Mouse (Mus musculus) hindbrain, embryonic 15.5 days (tissue): ENCODE results near the gene St6galnac4. TPM values are rescaled to one million over a fixed set of nuclear protein-coding genes. Genes with fewer than 3 reads are reported as not detected.

Source experiments
- ATAC-seq: fragments of 200-750 bp; cut with Nextera tagmentation; 2 replicates; pipeline ENCODE4 v1.8.0; 2017; ENCODE audit warnings: low read depth, moderate number of reproducible peaks, moderate TSS enrichment; ENCODE audit not compliant: low FRiP score
- H3K27ac ChIP-seq: fragments of 300-500 bp; sonication (generic); replicated peaks from 2 replicates; pipeline ENCODE4 v1.5.1; 2015; ENCODE audit warnings: mild to moderate bottlenecking, inconsistent platforms
- H3K27me3 ChIP-seq: fragments of 300-500 bp; sonication (generic); 2 replicates; pipeline ENCODE4 v1.6.1; 2015; ENCODE audit warnings: control low read depth, inconsistent platforms
- H3K36me3 ChIP-seq: fragments of 300-500 bp; sonication (generic); 2 replicates; pipeline ENCODE4 v1.6.1; 2015; ENCODE audit warnings: control low read depth, inconsistent platforms
- H3K4me1 ChIP-seq: fragments of 300-500 bp; sonication (generic); replicated peaks from 2 replicates; pipeline ENCODE4 v1.6.1; 2015; ENCODE audit warnings: control low read depth, inconsistent platforms
- H3K4me2 ChIP-seq: fragments of 300-500 bp; sonication (generic); 2 replicates; pipeline ENCODE4 v1.6.1; 2015; ENCODE audit warnings: moderate library complexity, mild to moderate bottlenecking, inconsistent platforms
- H3K4me3 ChIP-seq: fragments of 300-500 bp; sonication (generic); 2 replicates; pipeline ENCODE4 v1.5.1; 2015; ENCODE audit warnings: mild to moderate bottlenecking, inconsistent platforms
- H3K9ac ChIP-seq: fragments of 300-500 bp; sonication (generic); 2 replicates; pipeline ENCODE4 v1.6.1; 2015; ENCODE audit warnings: inconsistent platforms
- H3K9me3 ChIP-seq: fragments of 300-500 bp; sonication (generic); 2 replicates; pipeline ENCODE4 v1.6.1; 2016; ENCODE audit warnings: control low read depth, inconsistent platforms
- WGBS: fragments of 180-500 bp; shearing (Covaris S2); methylation state at CpG from one replicate; pipeline ENCODE4 v1.1.7; 2015; 5-methylcytosine and 5-hydroxymethylcytosine counted together
- polyA plus RNA-seq: library from polyadenylated mRNA; unstranded; fragments of >200 nt; fragmentation: Nextera tagmentation; extraction: Ambion mirVana; gene quantifications from 2 replicates; pipeline ENCODE4 v1.2.1, GENCODE M21; 2015

Gene St6galnac4
- polyA plus RNA-seq, 1 experiment from 2014 or later, result 41.9 TPM

- Histone ChIP-seq H3K4me3 (no peak overlapping the region), H3K4me2 (no peak overlapping the region), H3K9me3 (no peaks in the 10 kb centered on the region), H3K27me3 (no peaks in the 10 kb centered on the region), H3K36me3 (no peaks in the 10 kb centered on the region), H3K27ac (no peak overlapping the region), H3K9ac (no peak overlapping the region), H3K4me1 (peaks cover 22% of the 10 kb centered on the region)
- ATAC-seq, result no peak
- WGBS, result 89% methylated on average over 9 of the region's 9 CpGs
These were observed 37.7 kb upstream of the St6galnac4 start for GRCm38 (mm10) chr2:32549171-32549570.

GRCm38 (mm10) chr2:32549764-32550163 is 37.1 kb upstream of the St6galnac4 start:
- 59% methylated on average over 6 of the region's 6 CpGs for WGBS
- Histone ChIP-seq H3K4me2 (no peak overlapping the region), H3K27me3 (no peaks in the 10 kb centered on the region), H3K4me3 (no peak overlapping the region), H3K9ac (no peak overlapping the region), H3K27ac (no peak overlapping the region), H3K9me3 (no peaks in the 10 kb centered on the region), H3K4me1 (peaks cover 22% of the 10 kb centered on the region), H3K36me3 (no peaks in the 10 kb centered on the region)
- ATAC-seq, result no peak

GRCm38 (mm10) chr2:32551236-32551635 is 35.7 kb upstream of the St6galnac4 start:
- Histone ChIP-seq H3K4me3 (no peak overlapping the region), H3K36me3 (no peaks in the 10 kb centered on the region), H3K9me3 (no peaks in the 10 kb centered on the region), H3K27me3 (no peaks in the 10 kb centered on the region), H3K4me2 (no peak overlapping the region), H3K4me1 (peaks cover 35% of the 10 kb centered on the region), H3K9ac (no peak overlapping the region), H3K27ac (no peak overlapping the region)
- WGBS, result 88% methylated on average over 5 of the region's 5 CpGs
- ATAC-seq, result no peak

- Histone ChIP-seq H3K4me3 (no peak overlapping the region), H3K27ac (no peak overlapping the region), H3K9me3 (no peaks in the 10 kb centered on the region), H3K9ac (no peak overlapping the region), H3K36me3 (no peaks in the 10 kb centered on the region), H3K27me3 (no peaks in the 10 kb centered on the region), H3K4me1 (peaks cover 39% of the 10 kb centered on the region), H3K4me2 (no peak overlapping the region)
- 80% methylated on average over 7 of the region's 7 CpGs for WGBS
- ATAC-seq, result no peak
These were observed 33.2 kb upstream of the St6galnac4 start for GRCm38 (mm10) chr2:32553592-32554148.

- H3K4me1 ChIP-seq, result peaks cover 45% of the 10 kb centered on the region
- 25% methylated on average over 4 of the region's 4 CpGs for WGBS
- no peak overlapping the region for H3K4me3 ChIP-seq
- no peak overlapping the region for H3K9ac ChIP-seq
- no peaks in the 10 kb centered on the region for H3K9me3 ChIP-seq
- H3K4me2 ChIP-seq, result no peak overlapping the region
- H3K36me3 ChIP-seq, result no peaks in the 10 kb centered on the region
- no peak for ATAC-seq
- H3K27me3 ChIP-seq, result no peaks in the 10 kb centered on the region
- H3K27ac ChIP-seq, result peak overlapping the region; percentile 43; the same call in 1 of the 2 replicates
These were observed 31.4 kb upstream of the St6galnac4 start for GRCm38 (mm10) chr2:32555484-32555883.

- peaks cover 46% of the 10 kb centered on the region for H3K4me1 ChIP-seq
- no peaks in the 10 kb centered on the region for H3K36me3 ChIP-seq
- peak overlapping the region; percentile 43 for H3K27ac ChIP-seq
- ATAC-seq, result no peak
- no peak overlapping the region for H3K4me2 ChIP-seq
- no peaks in the 10 kb centered on the region for H3K27me3 ChIP-seq
- no peaks in the 10 kb centered on the region for H3K9me3 ChIP-seq
- no peak overlapping the region; the same call in 1 of the 2 replicates for H3K9ac ChIP-seq
- no peak overlapping the region for H3K4me3 ChIP-seq
- 64% methylated on average over 7 of the region's 7 CpGs for WGBS
These were observed 30.9 kb upstream of the St6galnac4 start for GRCm38 (mm10) chr2:32556019-32556418.

- H3K27ac ChIP-seq, result peak overlapping the region; percentile 64
- H3K27me3 ChIP-seq, result no peaks in the 10 kb centered on the region
- H3K4me2 ChIP-seq, result no peak overlapping the region
- no peaks in the 10 kb centered on the region for H3K9me3 ChIP-seq
- WGBS, result 14% methylated on average over 5 of the region's 5 CpGs
- peak; percentile 87 for ATAC-seq
- H3K4me1 ChIP-seq, result peaks cover 39% of the 10 kb centered on the region
- peaks cover 9% of the 10 kb centered on the region; the same call in 1 of the 2 replicates for H3K36me3 ChIP-seq
- H3K4me3 ChIP-seq, result no peak overlapping the region
- H3K9ac ChIP-seq, result 0 out of 2 replicates have a peak overlapping the region, but pooled peaks have one; percentile 9
These were observed 27.3 kb upstream of the St6galnac4 start for GRCm38 (mm10) chr2:32559570-32559969.

GRCm38 (mm10) chr2:32566536-32567063 is 20.3 kb upstream of the St6galnac4 start:
- Histone ChIP-seq H3K4me1 (peaks cover 10% of the 10 kb centered on the region), H3K36me3 (peaks cover 33% of the 10 kb centered on the region), H3K4me2 (no peak overlapping the region), H3K27ac (no peak overlapping the region), H3K4me3 (no peak overlapping the region), H3K9ac (no peak overlapping the region), H3K27me3 (no peaks in the 10 kb centered on the region), H3K9me3 (no peaks in the 10 kb centered on the region)
- ATAC-seq, result no peak
- 42% methylated on average over 4 of the region's 4 CpGs for WGBS

GRCm38 (mm10) chr2:32568149-32568548 is 18.7 kb upstream of the St6galnac4 start:
- Histone ChIP-seq H3K4me3 (no peak overlapping the region), H3K27me3 (no peaks in the 10 kb centered on the region), H3K36me3 (peaks cover 33% of the 10 kb centered on the region), H3K9ac (no peak overlapping the region), H3K27ac (no peak overlapping the region), H3K4me1 (peaks cover 17% of the 10 kb centered on the region), H3K4me2 (no peak overlapping the region), H3K9me3 (no peaks in the 10 kb centered on the region)
- 65% methylated on average over 5 of the region's 5 CpGs for WGBS
- no peak for ATAC-seq

GRCm38 (mm10) chr2:32568941-32569340 is 18.0 kb upstream of the St6galnac4 start:
- peaks cover 17% of the 10 kb centered on the region for H3K4me1 ChIP-seq
- ATAC-seq, result no peak
- peaks cover 28% of the 10 kb centered on the region for H3K36me3 ChIP-seq
- no peak overlapping the region for H3K9ac ChIP-seq
- H3K4me2 ChIP-seq, result no peak overlapping the region
- H3K27ac ChIP-seq, result no peak overlapping the region
- 85% methylated on average over 3 of the region's 3 CpGs for WGBS
- no peaks in the 10 kb centered on the region for H3K27me3 ChIP-seq
- no peaks in the 10 kb centered on the region for H3K9me3 ChIP-seq
- H3K4me3 ChIP-seq, result no peak overlapping the region

- peak within 1 kb of the TSS; percentile 88 for H3K4me2 ChIP-seq
- H3K4me3 ChIP-seq, result peak within 1 kb of the TSS; percentile 71
- peak within 1 kb of the TSS; percentile 69 for H3K9ac ChIP-seq
- H3K4me1 ChIP-seq, result peaks cover 29% of the 10 kb centered on the region
- WGBS, result 2% methylated on average over 36 of the region's 36 CpGs
- peaks cover 15% of the 10 kb centered on the region for H3K36me3 ChIP-seq
- H3K27ac ChIP-seq, result peak within 1 kb of the TSS; percentile 75
- H3K27me3 ChIP-seq, result no peaks in the 10 kb centered on the region
- H3K9me3 ChIP-seq, result no peaks in the 10 kb centered on the region
- peak; percentile 72 for ATAC-seq
These were observed 16.0 kb upstream of the St6galnac4 start, which contains the start of gene Dpm2 for GRCm38 (mm10) chr2:32570698-32571494. TSS of gene Dpm2 (plus strand) at chr2:32570858.

GRCm38 (mm10) chr2:32572196-32572595 is 14.7 kb upstream of the St6galnac4 start:
- Histone ChIP-seq H3K4me3 (no peak overlapping the region), H3K4me2 (peak overlapping the region; percentile 88)
- WGBS, result 89% methylated on average over 11 of the region's 11 CpGs

More at GRCm38 (mm10) chr2:32572196-32572595, 14.7 kb upstream of the St6galnac4 start:
- no peak for ATAC-seq
- H3K9me3 ChIP-seq, result no peaks in the 10 kb centered on the region
- H3K4me1 ChIP-seq, result peaks cover 33% of the 10 kb centered on the region
- no peak overlapping the region for H3K9ac ChIP-seq
- peaks cover 13% of the 10 kb centered on the region for H3K36me3 ChIP-seq
- H3K27ac ChIP-seq, result no peak overlapping the region
- H3K27me3 ChIP-seq, result no peaks in the 10 kb centered on the region
